Mouse (Mus musculus): ENCODE data around the gene Zscan22. TPM values are rescaled to one million over a fixed set of nuclear protein-coding genes. Genes with fewer than 3 reads are reported as not detected.
A peak's percentile ranks its signal among the peaks of the same experiment; 100 is the strongest.
"Not testable (repeated sequence)": the region's sequence is repeated elsewhere in the genome, so short reads cannot be mapped to it uniquely, and the experiment has no call there.

Gene Zscan22
- polyA plus RNA-seq, 1 experiment from 2014 or later, result 28.1 TPM

- H3K4me2 ChIP-seq (ENCODE audit: low read depth, severe bottlenecking); H3K9ac ChIP-seq (ENCODE audit: low read length); H3K27me3 ChIP-seq (ENCODE audit: control insufficient read depth, insufficient read depth, low read length); DNase-seq (ENCODE audit: low spot score); H3K9me3 ChIP-seq (ENCODE audit: control insufficient read depth, low read length); H3K27ac ChIP-seq (replicated peaks; ENCODE audit: low read depth, low read length); H3K36me3 ChIP-seq (ENCODE audit: control insufficient read depth, insufficient read depth, low read length); H3K4me3 ChIP-seq (ENCODE audit: low read depth, low read length); H3K4me1 ChIP-seq (ENCODE audit: control insufficient read depth, insufficient read depth, low read length); ATAC-seq (ENCODE audit: insufficient number of reproducible peaks, low FRiP score, low TSS enrichment, low read depth): not testable (repeated sequence)
- 91% methylated on average over 4 of the region's 4 CpGs for WGBS
Measured at GRCm38 (mm10) chr7:12937254-12937803, 39.7 kb downstream of the Zscan22 start.

- H3K27ac ChIP-seq (replicated peaks; ENCODE audit: low read depth, low read length), result no peak overlapping the region
- DNase-seq (ENCODE audit: low spot score) (no peak), ATAC-seq (ENCODE audit: insufficient number of reproducible peaks, low FRiP score, low TSS enrichment, low read depth) (no peak)
- H3K36me3 ChIP-seq (ENCODE audit: control insufficient read depth, insufficient read depth, low read length), result no peaks in the 10 kb centered on the region
- H3K4me3 ChIP-seq (ENCODE audit: low read depth, low read length), result no peak overlapping the region
- H3K27me3 ChIP-seq (ENCODE audit: control insufficient read depth, insufficient read depth, low read length), result no peaks in the 10 kb centered on the region
- H3K4me2 ChIP-seq (ENCODE audit: low read depth, severe bottlenecking), result no peak overlapping the region
- H3K9me3 ChIP-seq (ENCODE audit: control insufficient read depth, low read length), result peaks cover 3% of the 10 kb centered on the region; the same call in 1 of the 2 replicates
- no peaks in the 10 kb centered on the region for H3K4me1 ChIP-seq (ENCODE audit: control insufficient read depth, insufficient read depth, low read length)
- WGBS, result 84% methylated on average over 4 of the region's 4 CpGs
- no peak overlapping the region; the same call in 1 of the 2 replicates for H3K9ac ChIP-seq (ENCODE audit: low read length)
Measured at GRCm38 (mm10) chr7:12940599-12940998, 43.0 kb downstream of the Zscan22 start.

GRCm38 (mm10) chr7:12943488-12943887, 45.9 kb downstream of the Zscan22 start:
- Histone ChIP-seq H3K27me3 (ENCODE audit: control insufficient read depth, insufficient read depth, low read length) (no peaks in the 10 kb centered on the region), H3K4me2 (ENCODE audit: low read depth, severe bottlenecking) (no peak overlapping the region), H3K27ac (replicated peaks; ENCODE audit: low read depth, low read length) (no peak overlapping the region), H3K9ac (ENCODE audit: low read length) (no peak overlapping the region), H3K9me3 (ENCODE audit: control insufficient read depth, low read length) (no peaks in the 10 kb centered on the region), H3K36me3 (ENCODE audit: control insufficient read depth, insufficient read depth, low read length) (no peaks in the 10 kb centered on the region), H3K4me1 (ENCODE audit: control insufficient read depth, insufficient read depth, low read length) (no peaks in the 10 kb centered on the region), H3K4me3 (ENCODE audit: low read depth, low read length) (no peak overlapping the region)
- ATAC-seq (ENCODE audit: insufficient number of reproducible peaks, low FRiP score, low TSS enrichment, low read depth) (no peak), DNase-seq (ENCODE audit: low spot score) (no peak)

- H3K4me2 ChIP-seq (ENCODE audit: low read depth, severe bottlenecking), result peak overlapping the region; percentile 61
- H3K36me3 ChIP-seq (ENCODE audit: control insufficient read depth, insufficient read depth, low read length), result no peaks in the 10 kb centered on the region
- H3K9ac ChIP-seq (ENCODE audit: low read length), result peak overlapping the region; percentile 72
- 10% methylated on average over 35 of the region's 35 CpGs for WGBS
- peak overlapping the region; percentile 36 for H3K4me3 ChIP-seq (ENCODE audit: low read depth, low read length)
- DNase-seq (ENCODE audit: low spot score) (peak; percentile 94), ATAC-seq (ENCODE audit: insufficient number of reproducible peaks, low FRiP score, low TSS enrichment, low read depth) (peak; percentile 98)
- no peaks in the 10 kb centered on the region for H3K27me3 ChIP-seq (ENCODE audit: control insufficient read depth, insufficient read depth, low read length)
- H3K4me1 ChIP-seq (ENCODE audit: control insufficient read depth, insufficient read depth, low read length), result no peaks in the 10 kb centered on the region
- no peaks in the 10 kb centered on the region for H3K9me3 ChIP-seq (ENCODE audit: control insufficient read depth, low read length)
- peak overlapping the region; percentile 81 for H3K27ac ChIP-seq (replicated peaks; ENCODE audit: low read depth, low read length)
Measured at GRCm38 (mm10) chr7:12949032-12949871, 51.6 kb downstream of the Zscan22 start.

- Histone ChIP-seq H3K27ac (replicated peaks; ENCODE audit: low read depth, low read length) (no peak overlapping the region; the same call in 1 of the 2 replicates), H3K4me2 (ENCODE audit: low read depth, severe bottlenecking) (peak overlapping the region; percentile 61), H3K36me3 (ENCODE audit: control insufficient read depth, insufficient read depth, low read length) (no peaks in the 10 kb centered on the region), H3K4me3 (ENCODE audit: low read depth, low read length) (peak overlapping the region; percentile 36), H3K4me1 (ENCODE audit: control insufficient read depth, insufficient read depth, low read length) (no peaks in the 10 kb centered on the region), H3K9ac (ENCODE audit: low read length) (peak overlapping the region; percentile 57), H3K27me3 (ENCODE audit: control insufficient read depth, insufficient read depth, low read length) (no peaks in the 10 kb centered on the region), H3K9me3 (ENCODE audit: control insufficient read depth, low read length) (no peaks in the 10 kb centered on the region)
- ATAC-seq (ENCODE audit: insufficient number of reproducible peaks, low FRiP score, low TSS enrichment, low read depth), result no peak; the same call in 1 of the 2 replicates
- no peak for DNase-seq (ENCODE audit: low spot score)
- WGBS, result 5% methylated on average over 16 of the region's 16 CpGs
Measured at GRCm38 (mm10) chr7:12949872-12950229, 52.2 kb downstream of the Zscan22 start.

GRCm38 (mm10) chr7:12954896-12955295, 57.3 kb downstream of the Zscan22 start:
- DNase-seq (ENCODE audit: low spot score) (no peak), ATAC-seq (ENCODE audit: insufficient number of reproducible peaks, low FRiP score, low TSS enrichment, low read depth) (no peak)
- Histone ChIP-seq H3K4me2 (ENCODE audit: low read depth, severe bottlenecking) (no peak overlapping the region), H3K9ac (ENCODE audit: low read length) (no peak overlapping the region), H3K9me3 (ENCODE audit: control insufficient read depth, low read length) (no peaks in the 10 kb centered on the region), H3K4me1 (ENCODE audit: control insufficient read depth, insufficient read depth, low read length) (no peaks in the 10 kb centered on the region), H3K27me3 (ENCODE audit: control insufficient read depth, insufficient read depth, low read length) (no peaks in the 10 kb centered on the region), H3K27ac (replicated peaks; ENCODE audit: low read depth, low read length) (no peak overlapping the region), H3K4me3 (ENCODE audit: low read depth, low read length) (no peak overlapping the region), H3K36me3 (ENCODE audit: control insufficient read depth, insufficient read depth, low read length) (no peaks in the 10 kb centered on the region)
- 54% methylated on average over 3 of the region's 3 CpGs for WGBS

- Histone ChIP-seq H3K27ac (replicated peaks; ENCODE audit: low read depth, low read length) (no peak overlapping the region), H3K36me3 (ENCODE audit: control insufficient read depth, insufficient read depth, low read length) (no peaks in the 10 kb centered on the region), H3K9me3 (ENCODE audit: control insufficient read depth, low read length) (no peaks in the 10 kb centered on the region), H3K9ac (ENCODE audit: low read length) (no peak overlapping the region), H3K27me3 (ENCODE audit: control insufficient read depth, insufficient read depth, low read length) (no peaks in the 10 kb centered on the region), H3K4me1 (ENCODE audit: control insufficient read depth, insufficient read depth, low read length) (no peaks in the 10 kb centered on the region), H3K4me3 (ENCODE audit: low read depth, low read length) (no peak overlapping the region), H3K4me2 (ENCODE audit: low read depth, severe bottlenecking) (no peak overlapping the region)
- WGBS, result 76% methylated on average over 5 of the region's 5 CpGs
- no peak for DNase-seq (ENCODE audit: low spot score)
- no peak for ATAC-seq (ENCODE audit: insufficient number of reproducible peaks, low FRiP score, low TSS enrichment, low read depth)
Measured at GRCm38 (mm10) chr7:12957511-12957910, 59.9 kb downstream of the Zscan22 start.

All from limb, embryonic 11.5 days (tissue).